Mouse (Mus musculus) embryonic facial prominence, embryonic 14.5 days (tissue): Measurements from ENCODE around the gene Cfl1. TPM values are rescaled to one million over a fixed set of nuclear protein-coding genes. Genes with fewer than 3 reads are reported as not detected.
A peak's percentile ranks its signal among the peaks of the same experiment; 100 is the strongest.

Experiments used
- ATAC-seq: fragments of 200-750 bp; cut with Nextera tagmentation; 2 replicates; pipeline ENCODE4 v1.8.0; 2017; ENCODE audit warnings: low read depth, moderate number of reproducible peaks, moderate TSS enrichment
- DNase-seq: peaks from one replicate; pipeline ENCODE4 v3.0.0-alpha.2; 2015; ENCODE audit warnings: low spot score
- H3K27ac ChIP-seq: fragments of 300-500 bp; sonication (generic); replicated peaks from 2 replicates; pipeline ENCODE4 v1.5.1; 2014; ENCODE audit warnings: low read depth, mild to moderate bottlenecking, low read length, moderate library complexity
- H3K27me3 ChIP-seq: fragments of 300-500 bp; sonication (generic); replicated peaks from 2 replicates; pipeline ENCODE4 v1.6.1; 2014; ENCODE audit warnings: low read length; ENCODE audit not compliant: control insufficient read depth, insufficient read depth
- H3K36me3 ChIP-seq: fragments of 300-500 bp; sonication (generic); 2 replicates; pipeline ENCODE4 v1.6.1; 2014; ENCODE audit warnings: low read length, mixed read lengths; ENCODE audit not compliant: control insufficient read depth, insufficient read depth
- H3K4me1 ChIP-seq: fragments of 300-500 bp; sonication (generic); 2 replicates; pipeline ENCODE4 v1.6.1; 2014; ENCODE audit warnings: antibody characterized with exemption, low read length; ENCODE audit not compliant: control insufficient read depth, insufficient read depth
- H3K4me2 ChIP-seq: fragments of 300-500 bp; sonication (generic); 2 replicates; pipeline ENCODE4 v1.6.1; 2014; ENCODE audit warnings: low read depth, mild to moderate bottlenecking, low read length, moderate library complexity, mixed read lengths
- H3K4me3 ChIP-seq: fragments of 300-500 bp; sonication (generic); 2 replicates; pipeline ENCODE4 v1.5.1; 2014; ENCODE audit warnings: low read depth, mild to moderate bottlenecking, low read length
- H3K9ac ChIP-seq: fragments of 300-500 bp; sonication (generic); 2 replicates; pipeline ENCODE4 v1.6.1; 2014; ENCODE audit warnings: low read depth, mild to moderate bottlenecking, low read length, moderate library complexity, mixed read lengths
- H3K9me3 ChIP-seq: fragments of 300-500 bp; sonication (generic); 2 replicates; pipeline ENCODE4 v1.6.1; 2016; ENCODE audit warnings: low read length; ENCODE audit not compliant: control insufficient read depth
- WGBS: fragments of 180-500 bp; shearing (Covaris S2); extraction: QIAGEN DNeasy Blood & Tissue Kit; methylation state at CpG from one replicate; pipeline ENCODE4 v1.1.7; 2014; 5-methylcytosine and 5-hydroxymethylcytosine counted together
- polyA plus RNA-seq: library from polyadenylated mRNA; unstranded; fragments of >200 nt; fragmentation: Nextera tagmentation; extraction: Ambion mirVana; gene quantifications from 2 replicates; pipeline ENCODE4 v1.2.1, GENCODE M21; 2014

Gene Cfl1
- 2,353 and 2,499 TPM in 2 replicates for polyA plus RNA-seq

DNA sequence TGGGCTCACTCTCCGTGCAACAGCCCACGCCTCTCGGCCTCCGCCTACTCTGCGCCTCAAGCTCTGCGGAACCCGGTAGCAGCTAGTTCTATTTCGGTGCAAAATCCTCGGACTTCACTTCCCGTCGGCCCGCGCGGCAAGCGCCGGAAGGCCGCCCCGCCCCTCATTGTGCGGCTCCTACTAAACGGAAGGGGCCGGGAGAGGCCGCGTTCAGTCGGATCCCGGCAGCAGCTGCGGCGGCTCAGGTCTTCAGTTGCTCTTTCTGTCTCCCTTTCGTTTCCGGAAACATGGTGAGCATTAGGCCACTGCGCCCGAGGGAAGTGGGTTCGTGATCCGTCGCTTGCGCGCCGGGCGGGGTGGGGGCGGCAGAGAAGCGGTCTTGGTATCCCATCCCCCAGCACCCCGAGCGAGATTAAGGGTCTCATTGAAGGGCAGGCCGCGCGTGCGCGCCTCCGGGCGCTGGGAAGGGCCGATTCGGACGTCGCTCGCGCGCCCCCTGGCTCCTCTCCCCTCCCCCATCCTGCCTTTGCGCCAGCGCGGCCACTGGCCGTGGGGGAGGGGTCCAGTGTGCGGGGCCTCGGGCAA is at the start of gene Cfl1:
Gene Cfl1, plus strand, starts transcription at position 143 of the 585 bp plus-strand sequence.
- peak; percentile 69 for ATAC-seq
- peak within 1 kb of the TSS; percentile 93 for H3K4me3 ChIP-seq
- H3K27me3 ChIP-seq: no peaks in the 10 kb centered on the region
- DNase-seq: peak; percentile 98
- H3K9me3 ChIP-seq: no peaks in the 10 kb centered on the region
- peaks cover 43% of the 10 kb centered on the region for H3K36me3 ChIP-seq
- peak within 1 kb of the TSS; percentile 73 for H3K4me2 ChIP-seq
- peak within 1 kb of the TSS; percentile 96 for H3K9ac ChIP-seq
- H3K27ac ChIP-seq: peak within 1 kb of the TSS; percentile 98
- H3K4me1 ChIP-seq: peaks cover 12% of the 10 kb centered on the region
- WGBS: under 1% methylated on average over 44 of the region's 62 CpGs

DNA sequence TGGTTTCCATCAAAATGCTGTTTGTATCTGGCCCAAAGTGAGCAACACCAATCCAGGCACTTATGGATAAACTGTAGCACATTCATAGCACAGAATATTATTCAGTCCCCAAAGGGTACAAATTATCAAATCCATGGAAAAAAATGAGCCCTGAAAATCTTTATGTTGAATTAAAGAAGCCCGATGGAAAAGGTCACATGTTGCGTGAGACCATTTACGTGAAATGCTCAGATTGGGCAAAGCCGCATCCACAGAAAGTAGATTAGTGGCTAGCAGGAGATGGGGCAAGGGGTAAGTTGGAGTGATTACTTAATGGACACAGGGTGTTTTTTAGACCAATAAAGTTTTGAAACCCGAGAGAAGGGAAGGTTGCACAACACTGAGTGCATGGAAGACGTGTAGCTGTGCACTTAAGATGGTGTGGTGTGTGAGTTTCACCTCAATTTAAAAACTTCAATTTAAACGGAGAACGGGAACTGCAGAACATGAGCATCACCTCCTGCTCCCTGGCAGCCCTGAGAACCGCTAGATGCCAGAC is 45.8 kb upstream of the Cfl1 start:
- H3K36me3 ChIP-seq: no peaks in the 10 kb centered on the region
- peaks cover 28% of the 10 kb centered on the region for H3K27me3 ChIP-seq
- H3K4me1 ChIP-seq: 0 out of 2 replicates have a peak, but pooled peaks cover 4% of the 10 kb centered on the region
- ATAC-seq (no peak), DNase-seq (no peak)
- no peak overlapping the region for H3K9ac ChIP-seq
- H3K9me3 ChIP-seq: peaks cover 4% of the 10 kb centered on the region; the same call in 1 of the 2 replicates
- 63% methylated on average over 9 of the region's 9 CpGs for WGBS
- no peak overlapping the region for H3K4me3 ChIP-seq
- H3K4me2 ChIP-seq: no peak overlapping the region
- H3K27ac ChIP-seq: no peak overlapping the region

DNA sequence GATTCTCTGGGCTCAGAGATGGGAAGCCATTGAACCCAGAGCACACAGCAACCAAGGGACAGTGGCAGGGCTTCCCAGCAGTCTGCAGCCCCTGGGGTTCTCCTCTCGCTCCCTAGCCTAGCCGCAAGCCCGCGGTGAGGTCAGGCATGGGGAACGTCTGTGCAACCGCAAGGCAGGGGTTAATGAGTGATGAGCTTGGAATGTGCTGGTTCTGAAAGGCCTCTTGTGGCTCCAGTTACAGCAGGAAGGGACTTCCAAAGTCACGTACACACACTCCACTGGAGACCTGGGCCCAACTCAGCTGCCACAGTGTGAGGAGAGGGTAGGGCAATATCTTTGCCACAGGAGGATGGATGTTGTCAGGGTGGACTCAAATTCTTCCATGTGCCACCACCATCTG is 45.3 kb upstream of the Cfl1 start:
- Histone ChIP-seq H3K9ac (no peak overlapping the region), H3K4me1 (0 out of 2 replicates have a peak, but pooled peaks cover 4% of the 10 kb centered on the region), H3K27me3 (peaks cover 33% of the 10 kb centered on the region), H3K9me3 (peaks cover 4% of the 10 kb centered on the region; the same call in 1 of the 2 replicates), H3K27ac (no peak overlapping the region), H3K36me3 (no peaks in the 10 kb centered on the region), H3K4me2 (no peak overlapping the region), H3K4me3 (no peak overlapping the region)
- no peak for ATAC-seq
- 31% methylated on average over 7 of the region's 7 CpGs for WGBS
- peak; percentile 11 for DNase-seq

DNA sequence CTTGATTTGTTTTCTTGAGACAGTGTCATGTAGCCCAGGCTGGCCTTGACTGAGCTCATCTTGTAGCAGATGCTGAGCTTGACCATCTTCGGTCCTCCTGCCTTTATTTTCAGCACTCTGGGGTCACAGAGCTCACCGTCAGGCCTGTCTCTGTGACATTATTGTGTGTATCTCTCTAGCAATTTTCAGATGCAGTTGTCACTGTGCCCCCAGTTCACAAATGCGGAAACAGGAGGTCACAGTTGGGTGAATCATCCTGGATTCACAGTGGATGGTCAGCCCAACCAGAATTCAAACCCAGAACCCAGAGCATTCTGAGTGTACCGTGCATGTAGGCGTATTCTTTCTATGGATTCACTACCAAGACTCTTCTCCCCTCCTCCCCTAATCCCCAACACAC is 44.5 kb upstream of the Cfl1 start:
- Histone ChIP-seq H3K9me3 (peaks cover 4% of the 10 kb centered on the region; the same call in 1 of the 2 replicates), H3K36me3 (no peaks in the 10 kb centered on the region), H3K4me1 (0 out of 2 replicates have a peak, but pooled peaks cover 4% of the 10 kb centered on the region), H3K9ac (no peak overlapping the region), H3K27ac (no peak overlapping the region), H3K4me3 (no peak overlapping the region), H3K4me2 (no peak overlapping the region), H3K27me3 (peaks cover 36% of the 10 kb centered on the region)
- DNase-seq: no peak
- no peak for ATAC-seq
- 95% methylated on average over 5 of the region's 5 CpGs for WGBS

DNA sequence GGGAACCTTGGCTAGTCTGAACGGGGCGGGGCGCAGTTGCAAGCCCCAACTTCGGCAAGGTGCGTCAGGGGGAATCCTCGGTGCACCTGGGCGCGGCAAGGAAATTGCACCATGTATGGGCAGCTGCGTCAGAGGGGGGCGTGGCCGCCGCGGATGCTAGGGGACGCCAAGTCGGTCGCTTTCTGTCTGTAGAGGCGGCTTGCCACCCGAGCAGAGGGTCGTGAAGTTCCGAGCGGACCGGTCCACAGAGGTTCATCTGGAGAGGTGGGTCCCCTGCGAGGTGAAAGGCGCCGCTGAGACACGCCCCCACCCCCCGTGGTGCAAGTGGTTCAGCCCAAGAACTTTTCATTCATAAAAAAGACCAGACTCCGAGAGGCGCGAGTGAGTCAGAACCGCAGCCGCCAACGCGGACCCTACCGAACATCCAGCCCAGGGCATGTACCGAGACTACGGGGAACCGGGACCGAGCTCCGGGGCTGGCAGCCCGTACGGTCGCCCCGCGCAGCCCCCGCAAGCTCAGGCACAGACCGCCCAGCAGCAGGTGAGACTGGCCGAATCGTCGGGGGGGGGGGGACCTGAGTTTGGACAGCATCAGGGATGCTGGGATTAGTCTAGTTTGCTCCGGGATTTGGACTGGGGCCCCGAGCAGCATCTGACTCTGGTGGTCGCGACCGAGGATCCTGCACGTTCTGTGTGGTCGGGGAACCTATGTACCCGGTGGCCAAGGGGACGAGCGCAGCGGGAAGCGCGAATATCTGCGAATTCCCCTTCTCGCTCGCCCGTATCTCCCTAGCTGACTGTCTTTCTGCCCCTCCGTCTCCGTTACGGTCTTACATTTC is 42.5 kb upstream of the Cfl1 start, which contains the start of gene Fosl1:
Gene Fosl1, plus strand, starts transcription at position 33 of the 839 bp plus-strand sequence.
- peaks cover 4% of the 10 kb centered on the region; the same call in 1 of the 2 replicates for H3K9me3 ChIP-seq
- peak; percentile 70 for ATAC-seq

DNA sequence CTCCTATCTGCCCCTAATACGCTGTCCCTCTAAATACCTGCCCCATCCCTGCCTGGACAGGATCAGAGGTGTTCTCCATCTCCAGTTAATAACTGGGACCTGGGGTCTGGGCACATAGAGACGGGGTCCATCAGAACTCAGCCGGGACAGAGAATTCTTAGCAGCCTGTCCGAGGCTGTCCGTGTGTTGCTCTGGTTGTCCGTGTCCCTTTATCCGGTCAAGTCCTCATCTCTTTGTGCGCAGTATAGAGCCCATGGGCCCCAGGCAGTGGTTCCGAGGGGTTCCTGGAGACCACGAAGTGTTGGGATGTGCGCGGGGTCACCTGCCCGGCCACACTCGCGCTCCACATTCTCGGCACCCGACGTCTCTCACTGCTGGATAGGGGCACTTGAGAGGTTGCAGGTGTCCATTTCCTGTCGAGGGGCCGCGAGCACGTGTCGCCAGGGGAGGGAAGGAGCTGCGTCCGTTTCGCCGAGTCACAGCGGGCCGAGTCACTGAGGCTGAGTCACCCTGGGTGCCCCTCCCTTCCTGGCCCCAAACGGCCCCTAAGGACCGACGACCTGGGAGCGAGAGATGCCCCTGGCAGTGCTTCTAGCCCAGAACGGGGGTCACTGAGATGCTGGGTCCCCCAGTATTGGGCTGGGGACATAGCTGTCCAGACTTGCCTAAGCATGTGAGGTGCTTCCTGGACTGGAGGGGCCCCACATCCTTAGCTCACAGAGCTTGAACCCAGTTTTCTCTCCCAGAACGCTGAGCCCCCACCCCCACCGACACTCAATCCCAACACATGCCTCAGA is 41.7 kb upstream of the Cfl1 start:
- no peak for ATAC-seq
- H3K4me2 ChIP-seq: peak overlapping the region; percentile 94

More for the DNA sequence above, 42.5 kb upstream of the Cfl1 start, which contains the start of gene Fosl1:
- Histone ChIP-seq H3K27me3 (peaks cover 36% of the 10 kb centered on the region), H3K4me1 (0 out of 2 replicates have a peak, but pooled peaks cover 4% of the 10 kb centered on the region), H3K9ac (peak within 1 kb of the TSS; percentile 55), H3K36me3 (no peaks in the 10 kb centered on the region), H3K4me3 (peak within 1 kb of the TSS; percentile 58), H3K4me2 (peak within 1 kb of the TSS; percentile 94), H3K27ac (no peak within 1 kb of the TSS)
- under 1% methylated on average over 59 of the region's 70 CpGs for WGBS
- DNase-seq: peak; percentile 72

DNA sequence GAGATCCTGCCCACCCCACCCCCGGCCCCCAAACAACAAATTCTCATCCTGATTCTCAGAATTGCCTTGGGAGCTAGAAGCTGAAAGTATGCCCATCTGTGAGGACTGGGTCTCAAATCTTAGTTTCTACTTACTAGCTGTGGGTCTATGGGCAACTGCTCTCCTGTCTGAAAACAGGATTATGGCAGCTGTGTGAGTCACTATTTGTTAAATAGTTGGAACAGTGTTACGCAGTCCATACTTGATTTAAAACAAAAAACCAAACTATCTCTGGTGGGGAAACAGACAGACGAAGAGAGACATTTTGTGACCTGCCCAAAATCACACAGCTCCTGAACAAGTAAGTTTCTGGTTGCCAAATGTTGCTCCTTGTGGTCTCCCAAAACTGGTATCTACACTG is 40.6 kb upstream of the Cfl1 start:
- Histone ChIP-seq H3K27me3 (peaks cover 36% of the 10 kb centered on the region), H3K4me2 (no peak overlapping the region), H3K27ac (no peak overlapping the region), H3K9me3 (peaks cover 4% of the 10 kb centered on the region; the same call in 1 of the 2 replicates), H3K4me1 (0 out of 2 replicates have a peak, but pooled peaks cover 4% of the 10 kb centered on the region), H3K36me3 (peaks cover 7% of the 10 kb centered on the region), H3K9ac (no peak overlapping the region), H3K4me3 (no peak overlapping the region)
- 88% methylated on average over 3 of the region's 3 CpGs for WGBS
- no peak for ATAC-seq
- no peak for DNase-seq

More for the DNA sequence above, 41.7 kb upstream of the Cfl1 start:
- Histone ChIP-seq H3K27ac (no peak overlapping the region), H3K4me3 (peak overlapping the region; percentile 58), H3K27me3 (peaks cover 36% of the 10 kb centered on the region), H3K4me1 (0 out of 2 replicates have a peak, but pooled peaks cover 4% of the 10 kb centered on the region), H3K9ac (no peak overlapping the region), H3K9me3 (peaks cover 4% of the 10 kb centered on the region; the same call in 1 of the 2 replicates), H3K36me3 (no peaks in the 10 kb centered on the region)
- DNase-seq: no peak
- WGBS: 8% methylated on average over 30 of the region's 36 CpGs

DNA sequence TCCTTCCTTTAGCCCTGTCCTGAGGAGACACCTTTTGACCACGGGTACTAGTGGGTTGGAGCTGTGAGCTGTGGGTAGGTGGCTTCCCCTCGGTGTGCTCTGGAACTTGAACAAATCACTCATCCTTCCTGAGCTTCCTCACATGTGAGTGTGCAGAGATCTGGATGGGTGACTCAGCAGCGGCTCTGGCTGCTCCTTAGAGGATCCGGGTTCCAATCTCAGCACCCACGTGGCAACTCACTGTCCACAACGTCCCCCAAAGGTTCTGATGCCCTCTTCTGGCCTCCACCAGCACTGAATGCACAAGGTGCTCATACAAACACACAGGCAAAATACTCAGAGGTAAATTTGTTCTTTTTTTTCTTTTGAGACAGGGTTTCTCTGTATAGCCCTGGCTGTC is 38.5 kb upstream of the Cfl1 start:
- Histone ChIP-seq H3K36me3 (peaks cover 9% of the 10 kb centered on the region), H3K4me1 (peaks cover 19% of the 10 kb centered on the region), H3K27me3 (peaks cover 35% of the 10 kb centered on the region), H3K27ac (no peak overlapping the region), H3K9me3 (peaks cover 4% of the 10 kb centered on the region; the same call in 1 of the 2 replicates), H3K4me3 (no peak overlapping the region), H3K9ac (no peak overlapping the region), H3K4me2 (no peak overlapping the region)
- no peak for DNase-seq
- ATAC-seq: no peak
- WGBS: 78% methylated on average over 6 of the region's 6 CpGs
